Mouse (Mus musculus): ENCODE data around the gene Heatr4.
A peak's percentile ranks its signal among the peaks of the same experiment; 100 is the strongest.
"Not testable (repeated sequence)": the region's sequence is repeated elsewhere in the genome, so short reads cannot be mapped to it uniquely, and the experiment has no call there.

Heatr4 gene

DNA sequence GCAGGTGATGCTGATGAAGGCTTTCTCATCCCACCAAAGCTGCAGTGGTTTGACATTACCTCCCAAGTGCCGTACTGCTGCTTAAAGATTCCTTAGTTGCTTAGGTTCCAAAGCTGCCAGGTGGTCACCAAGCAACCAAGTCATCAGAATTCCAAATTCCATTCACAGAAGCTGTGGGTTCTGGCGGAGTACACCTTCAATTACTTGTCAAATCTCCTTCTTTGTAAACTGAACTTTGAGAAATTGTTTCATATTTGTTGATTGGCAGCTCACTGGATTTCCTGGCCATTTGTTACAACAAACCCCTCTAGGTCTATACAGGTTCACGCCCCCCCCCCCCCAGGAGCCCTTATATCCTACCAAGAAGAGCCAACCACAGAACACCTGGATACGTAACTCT, at the start of gene Heatr4:
Gene Heatr4, minus strand, starts transcription at position 101 of the 400 bp plus-strand sequence.
- no peak for DNase-seq (ENCODE audit: low read depth, low spot score)

DNA sequence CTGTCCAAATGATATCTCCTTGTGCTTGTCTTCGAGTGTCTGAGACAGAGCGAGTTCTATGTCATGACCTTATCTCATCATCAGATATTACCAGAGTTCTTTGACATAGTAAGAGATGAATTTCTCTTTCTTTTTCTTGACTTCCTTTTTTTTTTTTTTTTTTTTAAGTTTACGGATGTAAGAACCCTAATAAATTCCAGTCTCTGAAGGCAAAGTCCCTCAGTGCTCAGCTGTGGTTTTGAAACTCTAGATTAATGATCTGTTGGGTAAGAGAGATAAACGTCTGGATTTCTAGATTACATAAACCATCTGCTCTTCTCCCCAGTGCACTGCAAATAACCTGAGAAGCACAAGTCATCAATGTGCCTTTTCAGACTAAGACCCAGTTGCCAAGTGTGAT, 49.5 kb upstream of the Heatr4 start:
- no peak for DNase-seq (ENCODE audit: low read depth, low spot score)

DNA sequence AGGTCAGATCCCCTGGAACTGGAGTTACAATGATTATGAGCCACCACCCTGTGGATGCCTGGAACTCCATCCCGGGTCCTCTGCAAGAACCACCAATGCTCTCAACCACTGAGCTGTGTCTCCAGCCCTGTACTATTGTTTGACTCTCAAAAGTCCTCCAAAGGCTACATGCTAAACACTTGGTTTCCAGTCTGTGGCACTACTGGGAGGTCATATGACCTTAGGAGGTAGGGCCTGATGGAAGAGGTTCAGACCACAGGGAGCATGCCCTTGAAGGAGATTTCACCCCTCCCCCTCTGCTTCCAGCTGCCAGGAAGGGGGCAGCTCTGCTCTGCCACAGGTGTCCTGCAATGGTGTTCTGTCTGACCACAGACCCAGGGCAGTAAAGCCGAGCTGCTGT, 48.6 kb upstream of the Heatr4 start:
- not testable (repeated sequence) for DNase-seq (ENCODE audit: low read depth, low spot score)

DNA sequence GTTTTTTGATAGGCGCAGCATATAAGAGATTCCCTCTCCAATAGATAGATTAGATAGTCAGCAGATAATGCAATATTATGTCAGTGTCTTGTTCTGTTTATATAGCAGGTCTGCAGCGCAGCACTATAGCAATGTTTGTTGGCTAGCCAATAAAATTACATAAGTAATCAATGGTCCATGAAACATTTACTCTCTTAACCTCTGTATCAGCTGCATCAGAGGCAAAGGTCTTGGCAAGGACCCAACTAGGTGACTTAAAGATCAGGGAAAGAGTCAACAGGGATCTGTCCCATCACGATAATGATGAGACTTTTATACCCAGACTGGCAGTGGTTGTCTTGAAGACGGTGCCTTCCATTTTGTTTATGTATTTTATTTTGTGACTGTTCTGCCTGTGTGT, 48.2 kb upstream of the Heatr4 start:
- DNase-seq (ENCODE audit: low read depth, low spot score) = no peak

DNA sequence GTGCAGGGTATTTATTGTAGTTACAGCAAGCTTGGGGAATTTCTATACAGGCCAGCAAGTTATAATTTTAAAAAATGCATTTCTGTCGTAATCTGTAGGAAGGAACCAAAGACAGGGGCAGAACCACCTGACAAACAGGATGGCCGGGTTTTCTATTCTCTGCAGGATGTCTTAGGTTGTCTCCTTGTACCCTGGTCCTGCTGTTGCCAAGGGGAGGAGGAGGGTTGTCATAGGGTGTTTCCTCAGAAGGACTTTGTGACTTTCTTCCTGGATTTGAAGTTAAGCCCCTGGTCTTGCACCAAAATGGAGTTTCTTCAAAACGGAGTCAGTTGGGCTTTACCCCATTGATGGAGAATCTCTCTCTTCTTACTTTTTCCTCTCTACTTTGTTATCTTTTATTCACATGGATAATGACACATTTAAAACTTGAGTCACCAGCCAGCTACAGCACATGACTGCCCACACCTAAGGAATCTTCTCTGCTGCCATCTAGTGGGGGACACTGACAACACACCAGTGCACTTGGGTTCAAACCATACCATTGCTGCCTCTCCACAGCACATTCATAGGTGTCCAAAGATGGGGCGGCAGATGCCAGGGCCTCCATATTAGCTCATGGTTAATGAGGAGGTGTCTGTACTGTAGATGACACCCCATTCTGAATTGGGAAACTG, 46.1 kb upstream of the Heatr4 start:
- DNase-seq (ENCODE audit: low read depth, low spot score) = peak; percentile 55

DNA sequence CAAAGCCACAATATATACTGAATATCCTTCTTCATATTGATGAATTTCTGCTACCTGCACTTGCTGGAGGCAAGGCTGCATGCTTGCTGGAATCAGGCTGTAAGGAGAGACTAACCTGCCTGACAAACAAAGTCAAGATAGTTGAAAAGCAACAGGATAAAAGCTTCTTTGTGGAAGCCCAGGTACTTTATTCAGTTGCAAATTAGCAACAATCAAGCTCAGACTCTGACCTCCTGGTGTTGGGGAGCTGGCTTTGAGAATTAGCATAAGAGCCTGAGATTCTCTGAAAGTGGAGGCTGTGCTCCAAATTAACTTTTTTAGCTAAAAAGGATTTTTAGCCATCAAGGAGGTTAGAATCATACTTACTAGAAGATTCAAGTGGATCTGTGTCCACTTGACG, 44.4 kb upstream of the Heatr4 start:
- not testable (repeated sequence) for DNase-seq (ENCODE audit: low read depth, low spot score)

DNA sequence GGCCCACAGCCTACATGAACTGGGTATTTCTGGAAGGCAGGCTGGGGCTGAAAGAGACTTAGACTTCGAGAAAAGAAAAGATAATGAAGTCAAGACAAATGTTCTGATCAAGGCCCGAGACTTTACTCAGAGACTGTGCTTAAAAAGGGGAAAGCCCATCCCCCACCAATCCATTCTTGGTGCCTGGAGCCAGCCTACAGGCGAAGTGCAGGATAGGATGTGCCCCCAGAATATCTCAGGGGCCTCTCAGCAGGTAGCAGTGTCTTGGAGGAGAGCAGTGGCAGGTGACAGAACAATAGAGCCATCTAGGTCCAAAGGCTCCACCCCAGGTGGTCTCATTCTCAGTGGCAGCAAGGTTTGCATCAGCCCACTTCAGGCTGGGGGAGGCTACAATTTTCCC, 43.7 kb upstream of the Heatr4 start:
- not testable (repeated sequence) for DNase-seq (ENCODE audit: low read depth, low spot score)

DNA sequence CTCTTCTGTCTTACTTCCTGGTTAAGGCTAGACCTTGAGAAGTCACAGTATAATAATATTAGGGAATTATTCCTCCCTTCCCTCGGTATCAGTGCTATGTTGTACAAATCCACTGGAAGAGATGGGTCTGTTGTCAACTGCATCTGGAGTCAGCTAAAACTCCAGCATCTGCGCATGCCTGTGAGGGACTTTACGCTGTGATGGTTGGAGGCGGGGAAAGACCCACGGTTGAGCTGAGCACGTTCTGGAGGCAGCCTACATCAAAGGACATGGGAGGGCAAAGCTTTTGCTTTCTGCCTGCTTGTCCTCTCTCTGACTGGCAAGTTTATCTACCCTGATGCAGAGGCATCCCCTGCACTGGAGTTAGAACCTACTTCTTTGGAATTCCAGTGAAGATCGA, 41.2 kb upstream of the Heatr4 start:
- no peak for DNase-seq (ENCODE audit: low read depth, low spot score)

DNA sequence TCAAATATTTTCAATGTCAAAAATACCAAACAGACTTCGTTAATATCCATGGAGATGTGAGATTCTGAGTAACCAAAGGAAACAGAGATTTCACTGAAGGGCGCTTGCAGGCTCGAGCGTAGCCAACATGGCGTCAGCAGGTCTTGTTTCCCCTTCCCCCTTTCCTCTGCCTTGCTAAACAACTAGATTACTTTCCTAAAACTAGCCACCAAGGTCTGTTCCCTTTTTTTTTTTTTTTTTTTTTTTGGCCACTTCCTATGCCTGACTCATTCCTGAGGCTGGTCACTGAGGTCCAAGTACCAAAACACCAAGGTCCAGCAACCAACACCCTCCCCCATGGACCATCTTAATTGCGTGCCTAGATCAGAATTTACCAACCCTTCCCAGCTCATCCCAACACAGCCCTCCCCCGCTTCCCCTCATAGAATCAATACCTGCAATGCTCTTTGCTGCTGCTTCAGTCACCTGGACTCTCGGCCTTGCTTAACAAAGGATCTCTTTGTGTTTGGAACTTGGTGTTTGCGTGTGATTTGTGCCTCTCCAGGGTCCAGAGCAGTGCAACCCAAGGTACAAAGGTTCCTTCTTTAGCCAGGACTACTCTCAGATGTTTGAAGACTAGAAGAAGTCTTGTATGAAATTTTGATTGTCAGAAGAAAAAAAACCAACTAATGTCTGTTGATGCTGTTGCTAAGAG, 38.5 kb upstream of the Heatr4 start:
- DNase-seq (ENCODE audit: low read depth, low spot score) = no peak

DNA sequence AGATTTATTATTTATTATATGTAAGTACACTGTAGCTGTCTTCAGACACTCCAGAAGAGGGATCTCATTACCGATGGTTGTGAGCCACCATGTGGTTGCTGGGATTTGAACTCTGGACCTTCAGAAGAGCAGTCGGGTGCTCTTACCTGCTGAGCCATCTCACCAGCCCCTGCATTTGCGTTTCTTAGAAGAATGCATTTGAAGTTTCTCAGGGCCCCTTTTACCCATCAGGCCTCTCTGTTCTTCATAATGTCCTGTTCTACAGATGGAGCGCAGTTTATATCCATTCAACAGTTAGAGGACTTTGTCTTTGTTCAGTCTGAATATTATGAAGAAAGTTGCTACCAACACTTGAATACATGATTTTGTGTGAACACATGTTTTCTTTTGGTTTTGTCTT, 37.6 kb upstream of the Heatr4 start:
- not testable (repeated sequence) for DNase-seq (ENCODE audit: low read depth, low spot score)

DNA sequence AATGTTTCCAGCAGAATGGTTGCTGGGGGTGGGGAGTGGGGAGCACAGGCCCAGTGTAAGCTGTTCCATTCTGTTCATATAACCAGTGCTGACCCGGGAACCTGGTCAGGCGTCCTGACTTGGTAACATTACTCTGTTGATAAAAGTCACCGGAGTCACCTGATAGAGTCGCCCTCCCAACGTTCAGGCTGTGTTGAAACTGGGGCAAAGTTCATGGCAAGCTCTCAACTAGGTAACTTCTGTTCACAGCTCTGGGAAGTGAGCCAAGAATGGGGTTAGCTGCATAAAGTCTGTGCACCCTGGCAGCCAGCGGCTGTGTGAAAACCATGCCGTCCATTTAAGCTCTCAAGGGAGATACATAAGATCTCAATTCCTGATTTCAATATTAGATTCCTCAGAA, 35.9 kb upstream of the Heatr4 start:
- DNase-seq (ENCODE audit: low read depth, low spot score) = not testable (repeated sequence)

DNA sequence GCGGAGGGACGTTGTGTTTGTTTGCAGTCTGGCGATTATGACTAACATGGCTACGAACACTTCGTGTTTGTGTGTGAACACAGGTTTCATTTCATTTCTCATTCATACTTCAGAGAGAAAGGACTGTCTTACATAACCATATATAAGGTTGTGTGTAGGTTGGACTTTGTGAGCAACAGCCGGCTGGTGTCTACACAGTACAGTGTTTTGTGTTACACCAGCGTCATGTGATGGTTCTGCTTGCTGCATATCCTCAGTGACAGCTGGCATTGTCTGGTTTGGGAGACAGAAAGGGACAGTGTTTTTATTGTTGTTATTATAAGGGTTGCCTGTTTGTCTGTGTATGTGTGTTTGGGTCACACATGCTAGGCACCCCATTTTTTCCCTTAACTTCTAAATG, 29.0 kb upstream of the Heatr4 start:
- peak; percentile 60 for DNase-seq (ENCODE audit: low read depth, low spot score)

DNA sequence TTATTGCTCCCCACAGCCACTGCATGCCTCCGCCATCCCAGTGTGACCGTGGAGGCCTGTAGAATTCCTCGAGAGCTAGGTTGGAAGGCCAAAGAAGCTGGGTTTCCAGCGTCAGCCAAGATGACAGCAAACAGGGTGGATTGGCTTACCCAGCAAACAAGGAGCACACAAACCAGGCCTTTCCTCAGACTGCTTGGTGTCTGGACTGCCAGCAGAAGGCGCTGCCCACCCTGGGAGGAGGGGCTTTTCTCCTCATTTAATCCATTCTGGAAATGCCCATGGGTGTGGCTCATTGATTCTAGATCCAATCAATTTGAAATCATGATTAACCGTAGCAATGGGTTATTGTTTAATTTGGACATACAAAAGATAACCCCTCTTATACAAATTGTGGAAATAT, 28.5 kb upstream of the Heatr4 start:
- DNase-seq (ENCODE audit: low read depth, low spot score) = no peak

DNA sequence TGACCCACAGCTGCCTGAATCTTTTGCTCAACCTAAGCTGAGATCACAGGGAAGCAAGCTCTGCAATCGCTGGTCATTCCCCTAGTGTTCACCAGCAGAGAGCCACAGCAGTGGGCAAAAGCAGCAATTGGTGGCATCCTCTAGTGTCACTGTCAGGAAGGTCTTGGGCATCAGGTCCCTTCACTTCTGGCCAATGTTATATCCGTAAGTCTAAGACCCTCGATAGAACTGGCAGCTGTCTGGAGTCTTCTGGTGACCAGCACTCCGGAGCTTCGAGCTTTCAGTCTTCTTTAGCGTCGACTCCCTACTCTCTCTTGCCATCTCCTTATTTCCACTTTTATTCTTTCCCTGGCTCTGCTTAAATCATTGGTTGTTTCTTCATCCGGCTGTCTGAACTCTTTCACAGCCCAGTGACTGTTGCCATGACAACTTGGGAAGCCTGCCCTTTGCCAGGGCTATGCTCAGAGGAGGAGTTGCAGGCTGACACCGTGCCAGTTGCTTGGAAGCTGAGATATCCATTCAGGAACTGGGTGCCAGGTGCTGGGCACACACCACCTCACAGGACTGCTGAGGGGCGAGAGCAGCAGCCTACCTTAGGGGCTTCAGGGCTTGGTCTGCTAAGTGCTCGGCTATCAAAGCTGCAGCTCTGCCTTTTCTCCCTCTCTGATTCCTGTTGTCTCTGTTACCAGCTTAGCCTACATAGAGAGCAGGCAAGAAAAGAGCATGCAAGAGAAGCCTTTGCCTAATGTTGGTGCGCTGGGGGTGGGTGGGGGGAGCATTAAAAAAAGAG, 26.8 kb upstream of the Heatr4 start:
- peak; percentile 60 for DNase-seq (ENCODE audit: low read depth, low spot score)

DNA sequence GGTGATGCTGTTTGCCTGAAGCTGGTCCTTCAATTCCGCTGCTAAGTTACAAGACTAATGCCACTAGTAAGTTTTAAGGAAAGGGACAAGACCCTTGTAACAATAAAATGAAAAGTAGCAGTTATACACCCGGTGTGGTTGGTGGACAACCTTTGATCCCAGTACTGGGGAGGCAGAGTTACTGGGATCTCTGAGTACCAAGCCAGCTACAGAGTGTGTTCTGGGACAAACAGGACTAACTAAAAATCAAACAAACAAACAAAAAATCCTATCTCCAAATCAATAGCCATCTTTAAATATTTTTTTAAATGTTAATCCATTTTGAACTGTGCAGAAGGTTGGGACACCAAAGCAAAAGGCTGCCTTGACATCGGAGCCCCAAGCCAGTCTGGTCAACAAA, 25.5 kb upstream of the Heatr4 start:
- no peak for DNase-seq (ENCODE audit: low read depth, low spot score)

DNA sequence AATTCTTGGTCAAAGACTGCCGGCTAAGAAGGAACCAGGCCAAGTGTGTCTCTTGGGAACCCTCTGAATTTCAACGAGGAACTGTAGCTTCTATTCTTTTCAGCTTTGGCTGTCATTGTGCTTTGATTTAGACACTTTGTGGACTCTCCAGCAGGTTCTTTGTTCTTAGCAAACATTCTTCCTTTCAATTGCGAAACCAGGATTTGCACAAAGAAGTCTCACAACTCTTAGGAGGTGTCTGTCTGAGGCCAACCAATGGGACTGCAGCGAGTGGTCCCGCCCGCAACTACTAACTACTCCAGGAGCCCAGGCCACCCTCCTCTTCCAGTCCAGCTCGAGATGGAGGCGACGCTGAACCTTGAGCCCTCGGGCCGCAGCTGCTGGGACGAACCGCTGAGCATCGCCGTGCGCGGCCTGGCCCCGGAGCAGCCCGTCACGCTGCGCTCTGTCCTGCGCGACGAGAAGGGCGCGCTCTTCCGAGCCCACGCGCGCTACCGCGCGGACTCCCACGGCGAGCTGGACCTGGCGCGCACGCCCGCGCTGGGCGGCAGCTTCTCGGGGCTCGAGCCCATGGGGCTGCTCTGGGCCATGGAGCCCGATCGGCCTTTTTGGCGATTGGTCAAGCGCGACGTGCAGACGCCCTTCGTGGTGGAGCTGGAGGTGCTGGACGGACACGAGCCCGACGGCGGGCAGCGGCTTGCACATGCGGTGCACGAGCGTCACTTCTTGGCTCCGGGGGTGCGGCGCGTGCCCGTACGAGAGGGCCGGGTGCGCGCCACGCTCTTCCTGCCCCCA, 24.7 kb upstream of the Heatr4 start, which contains the start of gene Acot1:
Gene Acot1, plus strand, starts transcription at position 320 of the 795 bp plus-strand sequence.
- DNase-seq (ENCODE audit: low read depth, low spot score) = not testable (repeated sequence)

DNA sequence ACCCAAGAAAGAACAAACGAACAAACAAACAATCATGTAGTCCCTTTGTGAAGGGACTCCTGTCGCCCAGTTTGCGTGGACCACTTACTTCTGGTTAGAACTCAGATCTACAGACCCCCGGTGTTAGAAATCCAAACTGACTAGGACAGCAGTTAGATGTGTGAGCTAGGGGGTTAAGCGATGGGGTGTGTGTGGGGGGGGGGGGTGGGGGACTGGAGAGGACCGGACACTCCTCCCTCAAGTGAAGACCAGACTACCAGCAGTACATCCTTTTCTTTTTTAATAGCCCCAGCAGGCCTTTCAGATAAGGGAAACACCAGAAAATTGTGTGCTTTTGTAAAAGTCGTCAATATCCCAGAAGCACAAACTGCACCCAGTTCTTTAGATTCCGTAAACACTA, 24.1 kb upstream of the Heatr4 start:
- DNase-seq (ENCODE audit: low read depth, low spot score) = no peak

DNA sequence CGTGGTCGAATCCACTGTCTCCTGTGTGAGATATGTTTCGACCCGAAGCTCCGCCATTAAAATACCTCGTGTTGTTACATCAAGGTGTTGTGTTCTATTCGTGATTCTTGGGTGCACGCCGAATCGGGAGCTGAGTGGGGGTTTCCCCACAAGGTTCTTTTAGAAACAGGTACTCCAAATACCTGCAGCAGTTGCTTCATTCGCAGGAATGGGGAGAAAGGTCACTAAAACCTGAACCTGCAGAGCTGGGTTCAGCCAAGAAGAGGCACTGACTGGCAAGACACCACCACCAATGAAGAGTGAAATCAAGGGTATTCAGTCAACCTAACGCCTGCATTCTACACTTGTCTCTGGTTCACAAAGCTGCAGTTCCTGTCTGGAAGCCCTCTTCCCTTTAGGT, 23.6 kb upstream of the Heatr4 start:
- no peak for DNase-seq (ENCODE audit: low read depth, low spot score)

DNA sequence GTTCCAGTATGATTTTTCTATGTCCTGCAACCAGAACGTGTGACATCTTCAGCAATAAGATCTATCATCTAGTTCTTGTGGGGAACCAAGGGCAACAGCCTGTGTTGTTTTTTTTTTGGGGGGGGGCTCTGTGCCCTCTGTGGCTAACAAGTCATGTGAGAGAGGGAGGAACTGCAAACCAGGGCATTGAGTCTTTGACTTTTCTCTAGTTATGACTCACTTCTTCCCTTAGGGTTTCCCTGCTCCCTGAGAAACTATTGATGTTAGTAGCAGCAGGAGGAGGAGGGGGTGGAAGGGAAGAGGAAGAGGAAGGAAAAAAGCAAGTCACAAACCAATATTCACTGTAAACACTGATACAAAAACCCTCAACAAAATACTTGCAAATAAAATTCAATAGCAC, 19.2 kb upstream of the Heatr4 start:
- no peak for DNase-seq (ENCODE audit: low read depth, low spot score)

DNA sequence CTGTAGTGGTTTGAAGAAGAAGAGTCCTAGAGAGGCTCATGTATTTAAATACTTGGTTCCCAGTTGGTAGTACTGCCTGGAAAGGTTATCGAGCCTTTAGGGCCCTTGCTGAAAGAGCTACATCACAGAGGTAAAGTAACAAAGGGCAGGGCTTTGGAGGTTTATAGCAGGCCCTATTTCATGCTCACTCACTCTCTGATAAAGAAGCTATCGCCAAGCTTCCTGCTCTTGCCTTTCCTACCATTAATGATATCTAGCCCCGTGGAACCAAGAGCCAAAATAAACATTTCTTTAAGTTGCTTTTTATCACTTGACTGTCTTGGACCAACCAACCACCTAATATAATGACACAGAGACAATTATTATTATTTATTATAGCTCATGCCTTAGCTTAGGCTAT, 15.8 kb upstream of the Heatr4 start:
- DNase-seq (ENCODE audit: low read depth, low spot score) = no peak

DNA sequence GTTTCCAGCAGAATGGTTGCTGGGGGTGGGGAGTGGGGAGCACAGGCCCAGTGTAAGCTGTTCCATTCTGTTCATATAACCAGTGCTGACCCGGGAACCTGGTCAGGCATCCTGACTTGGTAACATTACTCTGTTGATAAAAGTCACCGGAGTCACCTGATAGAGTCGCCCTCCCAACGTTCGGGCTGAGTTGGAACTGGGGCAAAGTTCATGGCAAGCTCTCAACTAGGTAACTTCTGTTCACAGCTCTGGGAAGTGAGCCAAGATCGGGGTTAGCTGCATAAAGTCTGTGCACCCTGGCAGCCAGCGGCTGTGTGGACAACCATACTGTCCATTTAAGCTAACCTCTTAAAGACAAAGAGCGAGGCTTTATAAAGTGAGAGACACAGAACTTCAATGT, 14.6 kb upstream of the Heatr4 start:
- not testable (repeated sequence) for DNase-seq (ENCODE audit: low read depth, low spot score)
